Mouse (Mus musculus) adrenal gland, adult 8-10 months (tissue): Measurements from ENCODE around the gene Smpd3. TPM values are rescaled to one million over a fixed set of nuclear protein-coding genes. Genes with fewer than 3 reads are reported as not detected.

Experiments used
- DNase-seq: peaks from one replicate; pipeline ENCODE4 v3.0.0; 2022
- total RNA-seq, 4 experiments: library from RNA; stranded (reverse); gene quantifications; 2 replicates each; pipeline ENCODE4 v1.2.4; 2022

The Smpd3 gene
- total RNA-seq, 4 experiments from 2014 or later: 8.3 to 13.7 (median 11.4) TPM

- no peak for DNase-seq
Observed at GRCm38 (mm10) chr8:106213959-106214358, 123.8 kb downstream of the Smpd3 start.

GRCm38 (mm10) chr8:106211421-106211820, 126.4 kb downstream of the Smpd3 start:
- no peak for DNase-seq

- DNase-seq: peak; percentile 93
Observed at GRCm38 (mm10) chr8:106210821-106211345, 126.9 kb downstream of the Smpd3 start, which contains the start of the genes Slc7a6os and Prmt7. Slc7a6os (minus strand) TSS chr8:106210935. Prmt7 (plus strand) TSS chr8:106210936.

GRCm38 (mm10) chr8:106210035-106210731, 127.6 kb downstream of the Smpd3 start:
- DNase-seq: no peak

Other genes starting within 250 kb of the Smpd3 start
- gene Esrp2, start 201.0 kb downstream of the Smpd3 start, total RNA-seq: 1 to 10 TPM; 2.7 to 5.6 (median 4.7) TPM
- 10 to 100 TPM; 31.7 to 39.8 (median 35.4) TPM for gene Pla2g15, start 187.6 kb downstream of the Smpd3 start, total RNA-seq
- gene Slc7a6, start 169.1 kb downstream of the Smpd3 start, total RNA-seq: 10 to 100 TPM; 16.9 to 22.5 (median 21.0) TPM
- gene Slc7a6os, start 127.1 kb downstream of the Smpd3 start, total RNA-seq: 10 to 100 TPM; 21.4 to 32.1 (median 28.3) TPM
- gene Prmt7, start 127.1 kb downstream of the Smpd3 start, total RNA-seq: 10 to 100 TPM; 26.2 to 30.4 (median 29.1) TPM
- 10 to 100 TPM in 2 of 4 experiments, 1 to 10 TPM in 2; 6.4 to 12.4 (median 8.9) TPM for gene Zfp90, start 77.3 kb upstream of the Smpd3 start, total RNA-seq
- gene 6030452D12Rik, start 162.5 kb upstream of the Smpd3 start, total RNA-seq: not detected
- gene Cdh3, start 172.9 kb upstream of the Smpd3 start, total RNA-seq: under 1 TPM; 0.35 to 0.81 (median 0.55) TPM
- 100 to 1,000 TPM; 129 to 165 (median 142) TPM for gene Gm10073, start 235.5 kb upstream of the Smpd3 start, total RNA-seq